ENCODE assay signal across 9 mouse cellular contexts in genomic region chr14:75235955-75236635, GRCm38 (mm10). TPM values are rescaled to one million over a fixed set of nuclear protein-coding genes. Genes with fewer than 3 reads are reported as not detected.
DNase-seq lines count a peak whose midpoint lies in the region; ATAC-seq and TF ChIP-seq lines count a peak whose summit lies in the region.
"Had no signal": no experiment of that assay in that cellular context is flagged by ENCODE, and none has a peak within 500 bp of the region (broad histone marks: within the 10 kb centered on the region; RNA-seq: fewer than 3 reads in every experiment).

No protein-coding gene starts in this region.

- no peaks in the 10 kb centered on the region for H3K9me3 ChIP-seq in neural tube, embryonic 12.5 days
- H3K9me3 ChIP-seq: limb, embryonic 15.5 days had no signal

- TF ChIP-seq POLR2A in cerebellum, adult 2 months (IDR thresholded peaks at IDR 0.05; ENCODE audit: borderline replicate concordance, insufficient read depth, low read length): no peak

- no peaks in the 10 kb centered on the region for H3K27me3 ChIP-seq in neural tube, embryonic 12.5 days (replicated peaks)
- no peaks in the 10 kb centered on the region for H3K27me3 ChIP-seq in cerebellum, adult 2 months (ENCODE audit: control insufficient read depth, insufficient read depth, low read length)
- H3K27me3 ChIP-seq: limb, embryonic 15.5 days had no signal

- H3K36me3 ChIP-seq in neural tube, embryonic 12.5 days: no peaks in the 10 kb centered on the region
- H3K36me3 ChIP-seq: limb, embryonic 15.5 days had no signal

- 0 out of 2 replicates have a peak overlapping the region, but pooled peaks have one; percentile 15 for H3K27ac ChIP-seq in neural tube, embryonic 12.5 days
- H3K27ac ChIP-seq in cerebellum, adult 2 months (ENCODE audit: insufficient read depth, low read length): no peak overlapping the region
- H3K27ac ChIP-seq: limb, embryonic 15.5 days had no signal

- peak; percentile 90 for ATAC-seq in neural tube, embryonic 12.5 days (ENCODE audit: low FRiP score, low read depth)

- 27% methylated on average over 9 of the region's 9 CpGs for WGBS in neural tube, embryonic 12.5 days
- 24% methylated on average over 9 of the region's 9 CpGs for WGBS in cerebellum, adult 2 months

- no peak overlapping the region for H3K4me3 ChIP-seq in neural tube, embryonic 12.5 days
- H3K4me3 ChIP-seq in cerebellum, adult 2 months (replicated peaks; ENCODE audit: insufficient read depth, low read depth, low read length): no peak overlapping the region
- H3K4me3 ChIP-seq: limb, embryonic 15.5 days had no signal

- peaks cover 8% of the 10 kb centered on the region for H3K4me1 ChIP-seq in neural tube, embryonic 12.5 days
- H3K4me1 ChIP-seq in cerebellum, adult 2 months (ENCODE audit: control insufficient read depth, insufficient read depth, low read length): no peaks in the 10 kb centered on the region
- H3K4me1 ChIP-seq: limb, embryonic 15.5 days had no signal

- H3K9ac ChIP-seq in neural tube, embryonic 12.5 days: no peak overlapping the region
- H3K9ac ChIP-seq: limb, embryonic 15.5 days had no signal

- peak overlapping the region; percentile 33 for H3K4me2 ChIP-seq in neural tube, embryonic 12.5 days (replicated peaks)
- H3K4me2 ChIP-seq: limb, embryonic 15.5 days had no signal

- peak; percentile 69 for DNase-seq in embryo, embryonic 11 days
- DNase-seq in frontal cortex, adult 2 months (ENCODE audit: extremely low spot score in 1 of 2, low spot score in 1 of 2): peak; percentile 12 to 69
- DNase-seq in layer of hippocampus, postnatal 14 days (ENCODE audit: low spot score in 2 of 2): peak; percentile 46 to 75
- DNase-seq in thymus, postnatal 36 days: no peak
- DNase-seq in adrenal gland, adult 2 months: no peak
- DNase-seq in cerebellum, adult 2 months: no peak
- DNase-seq in lung, adult 18-20 months: no peak

- TF ChIP-seq CTCF in cerebellum, adult 2 months (IDR thresholded peaks at IDR 0.05; ENCODE audit: borderline replicate concordance, insufficient read depth, low read depth, low read length): no peak

RNA-seq across cellular contexts. Expression of gene Cpb2, which starts 6.0 kb away (rescaled TPM):
- not detected in 2 replicates for polyA plus RNA-seq in frontal cortex, adult 2 months (2012; rRNA removed)
- total RNA-seq in layer of hippocampus, postnatal 14 days (2021): not detected
- polyA plus RNA-seq in neural tube, embryonic 12.5 days (2016; fragmentation: Nextera tagmentation; extraction: Ambion mirVana): 0.32 TPM in 1 of 2 replicates, not detected in the other
- total RNA-seq in adrenal gland, adult 2 months (2021): 1 to 10 TPM in 1 of 2 experiments, not detected in 1; 1.3 TPM
- polyA plus RNA-seq in adrenal gland, adult 2 months (2012; rRNA removed): not detected in 2 replicates
- not detected in 2 replicates for polyA plus RNA-seq in cerebellum, adult 2 months (2012; rRNA removed)

RNA-seq across cellular contexts. Expression of gene Zc3h13, which starts 48.1 kb away (rescaled TPM):
- polyA plus RNA-seq in frontal cortex, adult 2 months (2012; rRNA removed): 35.3 and 39.3 TPM in 2 replicates
- total RNA-seq in layer of hippocampus, postnatal 14 days (2021): 10 to 100 TPM; 53.1 to 55.8 TPM
- polyA plus RNA-seq in neural tube, embryonic 12.5 days (2016; fragmentation: Nextera tagmentation; extraction: Ambion mirVana): 42.5 and 46.2 TPM in 2 replicates
- 10 to 100 TPM; 27.5 to 32.2 TPM for total RNA-seq in adrenal gland, adult 2 months (2021)
- 8.0 and 10.5 TPM in 2 replicates for polyA plus RNA-seq in adrenal gland, adult 2 months (2012; rRNA removed)
- 27.2 and 27.5 TPM in 2 replicates for polyA plus RNA-seq in cerebellum, adult 2 months (2012; rRNA removed)

Comparison
In these comparisons a context has a peak if more than half of its experiments do, and no peak if none do; other contexts are left out.
1. DNase-seq: peak in embryo, embryonic 11 days (single experiment), frontal cortex, adult 2 months (2 of 2) and layer of hippocampus, postnatal 14 days (2 of 2); none in thymus, postnatal 36 days (0 of 2), adrenal gland, adult 2 months (single experiment), cerebellum, adult 2 months (0 of 2) and lung, adult 18-20 months (0 of 2).